Mouse (Mus musculus) ES-E14 (cell line): ENCODE results near the gene Hist1h2bg.
"Not testable (repeated sequence)": the region's sequence is repeated elsewhere in the genome, so short reads cannot be mapped to it uniquely, and the experiment has no call there.

Source experiments
- CHD2 ChIP-seq: IDR thresholded peaks from 2 replicates; pipeline ENCODE4 v1.6.1; 2014; ENCODE audit warnings: mild to moderate bottlenecking, low read depth, low read length, inconsistent platforms
- MAFK ChIP-seq: IDR thresholded peaks from 2 replicates; pipeline ENCODE4 v1.6.1; 2014; ENCODE audit warnings: mild to moderate bottlenecking, low read depth, low read length, inconsistent platforms; ENCODE audit not compliant: insufficient read depth

DNA sequence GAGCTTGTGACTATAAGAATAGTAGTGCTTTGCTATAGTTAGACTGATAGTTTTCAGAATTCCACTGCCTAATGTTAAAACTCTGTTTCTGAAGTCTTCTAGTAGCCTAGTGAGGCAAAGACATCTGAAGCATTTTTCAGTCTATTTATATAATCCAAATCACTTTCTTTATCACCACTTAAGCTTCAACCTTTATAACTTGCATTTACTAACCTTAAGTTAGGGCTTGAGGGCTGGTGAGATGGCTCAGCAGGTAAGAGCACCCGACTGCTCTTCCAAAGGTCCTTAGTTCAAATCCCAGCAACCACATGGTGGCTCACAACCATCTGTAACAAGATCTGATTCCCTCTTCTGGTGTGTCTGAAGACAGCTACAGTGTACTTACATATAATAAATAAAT is 31.4 kb upstream of the Hist1h2bg start:
- not testable (repeated sequence) for TF ChIP-seq MAFK, CHD2
